Mouse (Mus musculus): Measurements from ENCODE around the gene 4930519P11Rik. TPM values are rescaled to one million over a fixed set of nuclear protein-coding genes. Genes with fewer than 3 reads are reported as not detected.

4930519P11Rik gene
- 0.51 TPM in 1 of 2 replicates, not detected in the other for polyA plus RNA-seq (2015; fragmentation: Nextera tagmentation; extraction: Ambion mirVana)

DNA sequence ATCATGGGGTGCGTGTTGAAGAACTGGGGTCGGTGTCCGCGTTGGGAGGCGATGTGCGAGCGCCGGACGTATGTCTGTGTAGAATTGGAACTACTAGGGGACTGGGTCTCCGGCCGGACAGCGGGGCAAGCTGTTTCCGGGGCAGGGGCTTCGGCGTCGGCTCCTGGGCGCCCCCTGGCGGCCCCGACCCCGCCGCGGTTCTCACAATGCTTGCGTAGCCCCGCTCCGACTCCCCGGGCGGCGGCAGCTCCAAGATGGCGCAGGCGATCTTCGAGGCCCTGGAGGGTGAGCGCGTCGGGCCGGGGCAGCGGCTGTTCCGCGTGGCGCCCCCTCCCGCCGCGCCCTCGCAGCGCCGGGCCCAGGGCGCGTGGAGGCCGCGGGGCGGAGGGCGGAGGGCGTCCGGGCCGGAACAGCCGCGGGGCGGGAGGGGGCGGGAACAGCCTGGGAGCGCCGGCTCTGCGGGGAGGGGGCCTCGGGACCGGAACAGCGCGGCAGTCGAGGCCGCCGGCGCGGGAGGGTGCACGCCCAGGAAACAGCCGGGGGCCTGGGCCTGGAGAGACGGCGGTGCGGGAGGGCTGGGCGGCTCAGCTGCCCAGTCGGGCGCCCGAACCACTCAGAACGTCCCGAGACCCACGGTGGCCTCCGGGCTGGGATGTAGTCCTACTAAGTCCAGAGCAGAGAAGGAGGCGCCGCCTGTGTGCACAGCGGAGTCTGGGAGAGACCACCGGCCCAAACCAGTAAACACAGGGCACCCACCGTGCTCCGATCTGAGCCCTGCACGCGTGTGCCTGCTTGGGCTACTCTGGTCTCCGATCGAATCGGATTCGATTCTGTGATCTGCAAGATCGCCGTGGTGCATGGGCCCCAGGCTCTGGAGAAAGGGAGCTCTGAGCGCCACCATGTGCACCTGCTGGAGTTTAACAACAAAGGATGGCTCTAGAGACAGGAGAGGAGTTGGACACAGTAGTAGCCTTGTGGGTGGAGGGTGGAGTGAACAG lies at the start of gene 4930519P11Rik, which contains the start of gene Zfp341:
4930519P11Rik (minus strand) TSS at position 320 of the 998 bp plus-strand sequence.
Zfp341 (plus strand) TSS at position 180 of the 998 bp plus-strand sequence.
- under 1% methylated on average over 82 of the region's 98 CpGs for WGBS
- H3K4me1 ChIP-seq (replicated peaks), result peaks cover 29% of the 10 kb centered on the region
- peak within 1 kb of the TSS; percentile 99 for H3K27ac ChIP-seq
- H3K9ac ChIP-seq, result peak within 1 kb of the TSS; percentile 84
- peak; percentile 94 for ATAC-seq (ENCODE audit: low FRiP score)
- no peaks in the 10 kb centered on the region for H3K9me3 ChIP-seq
- H3K4me2 ChIP-seq, result peak within 1 kb of the TSS; percentile 66
- peaks cover 6% of the 10 kb centered on the region; the same call in 1 of the 2 replicates for H3K36me3 ChIP-seq
- no peaks in the 10 kb centered on the region for H3K27me3 ChIP-seq
- peak within 1 kb of the TSS; percentile 58 for H3K4me3 ChIP-seq

DNA sequence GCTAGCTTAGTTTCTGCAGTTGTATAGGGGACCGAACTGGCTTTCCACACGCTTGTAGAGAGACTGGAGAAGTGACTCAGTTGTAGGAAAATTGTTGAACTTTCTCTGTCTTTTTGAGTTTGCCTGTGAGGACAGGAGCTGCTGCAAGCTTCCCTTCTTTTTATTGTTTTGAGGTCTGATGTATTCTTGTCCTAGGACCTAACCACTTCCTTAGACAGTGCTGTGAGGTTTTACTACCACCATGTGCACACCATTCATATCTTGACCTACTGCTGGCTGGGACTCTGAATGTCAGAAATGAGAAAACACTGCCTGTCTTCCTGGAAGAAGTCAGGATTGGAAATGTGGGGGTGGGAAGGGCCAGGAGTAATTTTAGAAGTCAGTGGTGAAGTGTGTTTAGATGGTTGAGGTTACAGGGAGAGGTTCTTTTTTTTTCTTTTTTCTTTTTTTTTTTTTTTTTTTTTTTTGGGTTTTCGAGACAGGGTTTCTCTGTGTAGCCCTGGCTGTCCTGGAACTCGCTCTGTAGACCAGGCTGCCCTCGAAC lies 46.4 kb upstream of the 4930519P11Rik start:
- H3K27ac ChIP-seq, result no peak overlapping the region
- peak overlapping the region; percentile 49; the same call in 1 of the 2 replicates for H3K9ac ChIP-seq
- peak overlapping the region; percentile 95 for H3K4me2 ChIP-seq
- H3K4me3 ChIP-seq, result 0 out of 2 replicates have a peak overlapping the region, but pooled peaks have one; percentile 89
- 87% methylated on average over 4 of the region's 5 CpGs for WGBS
- no peak for ATAC-seq (ENCODE audit: low FRiP score)
- no peaks in the 10 kb centered on the region for H3K27me3 ChIP-seq
- H3K4me1 ChIP-seq (replicated peaks), result peaks cover 28% of the 10 kb centered on the region
- peaks cover 16% of the 10 kb centered on the region for H3K36me3 ChIP-seq
- H3K9me3 ChIP-seq, result no peaks in the 10 kb centered on the region

DNA sequence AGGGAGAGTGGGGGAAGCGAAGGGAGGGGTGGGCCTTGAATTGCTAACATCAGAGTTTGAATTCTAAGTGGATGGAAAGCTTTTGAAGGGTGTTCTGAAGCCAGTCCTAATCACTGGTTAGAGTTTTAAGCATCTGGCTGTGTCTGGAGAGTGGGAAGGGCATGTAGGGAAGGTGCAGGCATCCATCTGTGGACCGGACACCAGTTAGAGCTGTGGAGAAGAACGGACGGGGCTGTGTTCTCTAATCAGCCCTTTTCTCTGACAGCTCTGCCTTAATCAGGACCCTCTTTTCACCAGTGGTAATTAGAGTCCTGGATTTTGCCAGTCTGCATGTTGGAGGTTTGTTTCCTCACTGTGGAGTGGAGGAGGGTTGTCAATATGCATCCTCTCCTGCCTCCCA lies 45.8 kb upstream of the 4930519P11Rik start:
- Histone ChIP-seq H3K4me1 (replicated peaks) (peaks cover 28% of the 10 kb centered on the region), H3K9me3 (no peaks in the 10 kb centered on the region), H3K36me3 (peaks cover 16% of the 10 kb centered on the region), H3K27me3 (no peaks in the 10 kb centered on the region), H3K4me3 (0 out of 2 replicates have a peak overlapping the region, but pooled peaks have one; percentile 89), H3K27ac (no peak overlapping the region), H3K9ac (peak overlapping the region; percentile 49; the same call in 1 of the 2 replicates), H3K4me2 (peak overlapping the region; percentile 95)
- ATAC-seq (ENCODE audit: low FRiP score), result no peak
- WGBS, result 92% methylated on average over 4 of the region's 4 CpGs

DNA sequence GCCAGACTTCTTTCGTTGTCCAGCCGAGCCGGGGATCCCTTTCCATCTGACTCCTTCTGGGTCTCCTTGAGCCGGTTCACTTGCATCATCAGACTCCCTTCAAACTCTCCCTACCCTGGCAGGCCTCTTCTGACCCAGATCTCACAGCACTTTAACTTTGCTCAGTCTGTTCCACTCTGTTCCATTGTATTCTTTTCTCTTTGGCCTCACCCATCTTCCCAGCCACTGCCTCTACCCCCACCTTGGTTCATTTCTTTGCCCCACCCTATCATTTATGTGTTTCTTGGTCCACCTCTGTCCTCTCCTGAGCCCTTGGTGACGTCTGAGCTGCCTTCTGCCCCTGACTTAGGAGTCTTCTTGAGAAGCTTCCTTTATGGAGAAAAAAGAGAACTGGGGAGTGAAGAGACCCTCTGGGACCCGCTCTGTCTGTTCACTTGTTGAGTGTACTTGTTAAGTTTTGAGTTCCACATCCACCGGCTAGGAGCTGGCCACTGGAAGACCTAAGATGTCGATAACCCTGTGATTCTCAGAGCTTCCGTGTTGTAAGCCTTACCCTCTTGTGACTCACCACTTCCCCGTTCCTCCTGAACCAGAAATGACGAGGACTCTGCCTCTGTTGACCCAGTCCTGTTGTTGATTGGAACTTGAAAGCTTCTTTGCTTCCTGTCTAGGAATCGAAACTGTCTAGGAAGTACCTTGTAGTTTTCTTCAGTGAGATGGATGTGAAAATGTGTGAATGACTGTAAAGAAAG lies 44.4 kb upstream of the 4930519P11Rik start:
- H3K9ac ChIP-seq, result peak overlapping the region; percentile 97
- no peaks in the 10 kb centered on the region for H3K9me3 ChIP-seq
- H3K4me1 ChIP-seq (replicated peaks), result peaks cover 28% of the 10 kb centered on the region
- H3K4me2 ChIP-seq, result peak overlapping the region; percentile 95
- WGBS, result 16% methylated on average over 12 of the region's 12 CpGs
- H3K27me3 ChIP-seq, result no peaks in the 10 kb centered on the region
- peaks cover 13% of the 10 kb centered on the region for H3K36me3 ChIP-seq
- peak; percentile 13; the same call in 1 of the 2 replicates for ATAC-seq (ENCODE audit: low FRiP score)
- peak overlapping the region; percentile 89 for H3K4me3 ChIP-seq
- H3K27ac ChIP-seq, result peak overlapping the region; percentile 78

DNA sequence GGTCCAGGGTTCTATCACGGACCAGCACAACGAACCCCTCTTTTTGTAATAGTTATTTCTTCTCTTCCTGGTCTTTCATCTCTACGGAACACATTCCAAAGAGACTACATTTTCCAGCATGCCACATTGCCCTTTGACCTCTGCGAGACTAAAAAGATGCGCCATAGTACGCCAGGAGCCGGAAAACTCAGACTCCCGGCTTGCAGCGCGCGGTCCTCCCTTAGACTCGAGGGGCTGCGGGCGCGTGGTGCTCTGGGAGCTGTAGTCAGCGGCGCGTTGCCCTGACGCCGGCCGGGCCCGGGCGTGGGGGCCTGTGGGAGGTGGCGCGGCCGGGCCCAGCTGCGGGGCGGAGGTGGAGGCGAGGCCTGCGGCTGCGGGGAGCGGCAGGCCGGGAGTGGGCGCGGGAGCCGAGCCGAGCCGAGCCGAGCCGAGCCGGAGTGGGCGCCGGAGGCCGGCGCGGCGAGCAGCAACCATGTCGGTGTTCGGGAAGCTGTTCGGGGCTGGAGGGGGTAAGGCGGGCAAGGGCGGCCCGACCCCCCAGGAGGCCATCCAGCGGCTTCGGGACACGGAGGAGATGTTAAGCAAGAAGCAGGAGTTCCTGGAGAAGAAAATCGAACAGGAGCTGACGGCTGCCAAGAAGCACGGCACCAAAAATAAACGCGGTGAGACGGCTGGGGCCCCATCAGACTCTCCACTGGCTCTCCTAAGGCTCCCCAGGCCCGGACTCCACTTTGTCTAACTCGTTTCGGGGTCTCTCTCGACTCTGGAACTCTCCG lies 43.7 kb upstream of the 4930519P11Rik start:
- Histone ChIP-seq H3K36me3 (peaks cover 12% of the 10 kb centered on the region), H3K9ac (peak overlapping the region; percentile 97), H3K4me2 (peak overlapping the region; percentile 95), H3K4me1 (replicated peaks) (peaks cover 28% of the 10 kb centered on the region), H3K4me3 (peak overlapping the region; percentile 89), H3K27ac (peak overlapping the region; percentile 78), H3K27me3 (no peaks in the 10 kb centered on the region), H3K9me3 (no peaks in the 10 kb centered on the region)
- under 1% methylated on average over 65 of the region's 67 CpGs for WGBS
- peak; percentile 99 for ATAC-seq (ENCODE audit: low FRiP score)

DNA sequence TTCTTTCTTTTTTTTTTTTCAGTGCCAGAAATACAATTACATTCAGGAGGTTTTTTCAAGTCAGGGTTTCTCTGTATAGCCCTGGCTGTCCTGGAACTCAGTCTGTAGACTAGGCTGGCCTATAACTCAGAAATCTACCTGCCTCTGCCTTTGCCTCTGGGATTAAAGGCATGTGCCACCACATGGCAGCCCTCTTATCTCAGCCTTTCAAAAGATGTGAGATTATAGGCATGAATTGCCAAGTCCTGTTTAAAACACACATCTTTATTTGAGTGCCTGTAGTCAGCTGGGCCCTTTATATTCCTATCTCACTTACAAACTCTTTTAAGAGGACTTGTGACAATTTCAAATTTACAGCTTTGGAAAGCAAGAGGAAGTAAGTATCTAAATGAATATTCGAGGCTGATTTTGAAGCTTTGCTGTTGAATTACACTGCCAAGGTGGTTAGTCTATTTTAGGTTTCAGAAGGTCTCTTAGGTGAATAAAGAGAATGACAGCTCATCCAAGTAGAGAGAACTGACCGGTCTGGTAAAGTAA lies 42.7 kb upstream of the 4930519P11Rik start:
- Histone ChIP-seq H3K27me3 (no peaks in the 10 kb centered on the region), H3K27ac (no peak overlapping the region), H3K9ac (0 out of 2 replicates have a peak overlapping the region, but pooled peaks have one; percentile 5), H3K4me3 (peak overlapping the region; percentile 89), H3K4me2 (peak overlapping the region; percentile 44), H3K9me3 (no peaks in the 10 kb centered on the region), H3K4me1 (replicated peaks) (peaks cover 28% of the 10 kb centered on the region), H3K36me3 (peaks cover 4% of the 10 kb centered on the region)
- 96% methylated on average over 2 of the region's 2 CpGs for WGBS
- ATAC-seq (ENCODE audit: low FRiP score), result no peak

DNA sequence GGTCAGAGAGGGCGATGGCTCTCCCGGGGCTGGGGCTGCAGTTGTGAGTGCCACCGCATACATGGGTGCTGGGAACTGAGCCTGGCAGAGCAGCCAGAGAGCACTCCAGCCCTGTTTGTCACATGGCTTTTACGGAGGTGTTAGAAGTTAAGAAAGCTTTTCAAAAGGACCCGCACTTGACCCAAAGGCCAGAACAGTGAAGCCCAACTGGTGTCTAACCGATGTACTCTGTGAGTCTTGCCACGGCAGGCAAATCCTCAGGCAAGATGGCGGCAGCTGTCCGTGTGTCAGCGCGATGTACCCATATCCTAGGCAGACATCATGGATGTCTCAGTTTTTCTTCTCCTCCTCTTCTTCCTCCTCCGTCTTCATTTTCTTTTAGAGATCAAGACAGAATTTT lies 41.7 kb upstream of the 4930519P11Rik start:
- Histone ChIP-seq H3K27me3 (no peaks in the 10 kb centered on the region), H3K4me1 (replicated peaks) (peaks cover 25% of the 10 kb centered on the region), H3K27ac (no peak overlapping the region), H3K4me2 (no peak overlapping the region), H3K4me3 (no peak overlapping the region), H3K9ac (no peak overlapping the region), H3K9me3 (no peaks in the 10 kb centered on the region), H3K36me3 (no peaks in the 10 kb centered on the region)
- no peak for ATAC-seq (ENCODE audit: low FRiP score)
- 93% methylated on average over 12 of the region's 12 CpGs for WGBS

DNA sequence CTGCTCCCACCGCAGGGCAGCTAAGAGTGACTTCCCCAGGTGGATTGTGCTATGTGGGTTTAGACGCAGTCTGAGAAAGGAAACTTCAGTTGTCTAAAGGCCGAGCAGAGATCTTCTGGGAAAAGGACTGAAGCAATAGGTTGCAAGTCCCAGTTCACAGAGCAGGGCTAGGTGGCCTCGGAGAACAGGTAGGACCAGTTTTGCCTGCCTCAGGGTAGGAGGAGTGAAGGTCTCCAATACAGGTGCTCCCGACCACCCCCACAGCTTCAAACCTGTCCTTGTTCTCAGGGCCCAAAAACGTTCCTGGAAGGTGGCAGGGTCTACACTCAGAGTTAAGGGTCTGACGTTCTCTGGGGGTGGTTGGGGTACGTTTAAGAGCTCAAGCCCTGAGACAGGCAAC lies 38.1 kb upstream of the 4930519P11Rik start, which contains the start of gene Chmp4b:
Chmp4b (plus strand) TSS at position 343 of the 400 bp plus-strand sequence.
- Histone ChIP-seq H3K27me3 (no peaks in the 10 kb centered on the region), H3K36me3 (peaks cover 5% of the 10 kb centered on the region), H3K4me3 (no peak within 1 kb of the TSS), H3K9me3 (no peaks in the 10 kb centered on the region), H3K27ac (no peak within 1 kb of the TSS), H3K4me2 (no peak within 1 kb of the TSS), H3K4me1 (replicated peaks) (0 out of 2 replicates have a peak, but pooled peaks cover 2% of the 10 kb centered on the region), H3K9ac (no peak within 1 kb of the TSS)
- no peak for ATAC-seq (ENCODE audit: low FRiP score)
- 56% methylated on average over 8 of the region's 8 CpGs for WGBS

DNA sequence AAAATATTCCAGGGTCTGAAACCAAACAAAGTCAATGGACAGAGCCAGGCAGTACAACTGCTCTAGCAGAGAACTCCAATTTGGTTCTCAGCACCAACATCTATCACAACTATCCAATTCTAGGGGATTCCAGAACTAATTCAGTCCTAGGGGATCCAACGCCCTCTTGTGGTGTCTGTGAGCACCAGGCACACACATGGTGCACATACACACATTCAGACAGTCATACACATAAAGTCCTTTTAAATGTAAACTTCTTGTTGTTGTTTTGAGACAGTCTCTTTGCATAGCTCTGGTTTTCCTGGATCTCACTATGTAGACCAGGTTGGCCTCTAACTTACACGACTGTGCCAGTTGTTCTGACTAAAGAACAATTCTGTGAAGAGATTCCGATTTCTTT lies 37.2 kb upstream of the 4930519P11Rik start:
- Histone ChIP-seq H3K9ac (no peak overlapping the region), H3K4me2 (no peak overlapping the region), H3K36me3 (peaks cover 14% of the 10 kb centered on the region), H3K4me1 (replicated peaks) (no peaks in the 10 kb centered on the region), H3K27ac (no peak overlapping the region), H3K27me3 (no peaks in the 10 kb centered on the region), H3K4me3 (no peak overlapping the region), H3K9me3 (no peaks in the 10 kb centered on the region)
- WGBS, result 78% methylated on average over 3 of the region's 3 CpGs
- ATAC-seq (ENCODE audit: low FRiP score), result no peak

DNA sequence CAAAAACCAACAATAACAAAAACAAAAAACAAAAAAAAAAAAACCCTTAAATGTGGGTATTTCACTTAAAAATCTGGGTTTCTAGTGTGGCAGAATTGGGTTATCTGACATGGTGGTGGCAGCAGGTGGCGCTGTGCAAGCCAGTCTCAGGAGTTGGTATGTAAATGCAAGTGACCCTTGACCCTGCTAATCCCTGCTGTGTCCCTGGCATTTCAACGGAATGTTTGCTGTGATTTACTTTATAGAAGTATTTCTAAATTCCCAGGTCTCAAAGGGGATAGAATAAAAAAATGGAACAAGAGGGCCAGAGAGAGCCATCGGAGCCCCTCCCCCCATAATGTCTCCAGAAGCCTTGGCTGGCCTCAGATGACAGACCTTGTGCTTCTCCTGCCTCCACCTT lies 34.8 kb upstream of the 4930519P11Rik start:
- H3K27ac ChIP-seq, result no peak overlapping the region
- H3K4me2 ChIP-seq, result no peak overlapping the region
- no peaks in the 10 kb centered on the region for H3K4me1 ChIP-seq (replicated peaks)
- H3K4me3 ChIP-seq, result no peak overlapping the region
- H3K9me3 ChIP-seq, result no peaks in the 10 kb centered on the region
- H3K36me3 ChIP-seq, result peaks cover 35% of the 10 kb centered on the region
- H3K27me3 ChIP-seq, result no peaks in the 10 kb centered on the region
- WGBS, result 26% methylated on average over 3 of the region's 3 CpGs
- no peak for ATAC-seq (ENCODE audit: low FRiP score)
- no peak overlapping the region for H3K9ac ChIP-seq

DNA sequence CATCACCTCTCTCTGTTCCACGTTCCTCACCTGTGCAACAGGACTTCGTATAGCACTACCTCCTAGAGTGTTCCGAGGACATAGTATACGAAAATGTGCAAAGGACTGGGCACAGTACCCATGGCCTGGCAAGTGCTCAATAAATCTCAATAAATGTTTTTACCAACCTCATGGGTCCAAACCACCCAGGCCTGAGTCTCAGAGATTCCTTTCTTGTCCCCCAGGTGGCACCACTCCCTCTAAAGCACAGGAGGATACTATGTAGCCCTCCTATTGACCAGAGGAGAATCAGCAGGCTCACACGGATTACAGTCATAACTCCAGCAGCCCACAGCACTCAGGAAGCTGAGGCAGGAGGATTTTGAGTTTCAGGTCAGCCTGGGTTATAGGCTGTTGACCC lies 33.4 kb upstream of the 4930519P11Rik start:
- Histone ChIP-seq H3K4me3 (no peak overlapping the region), H3K9me3 (no peaks in the 10 kb centered on the region), H3K4me1 (replicated peaks) (no peaks in the 10 kb centered on the region), H3K27ac (no peak overlapping the region), H3K27me3 (no peaks in the 10 kb centered on the region), H3K4me2 (no peak overlapping the region), H3K36me3 (peaks cover 48% of the 10 kb centered on the region), H3K9ac (no peak overlapping the region)
- WGBS, result 76% methylated on average over 5 of the region's 5 CpGs
- ATAC-seq (ENCODE audit: low FRiP score), result no peak
